Mouse (Mus musculus): ENCODE results near the gene Eaf2. TPM values are rescaled to one million over a fixed set of nuclear protein-coding genes. Genes with fewer than 3 reads are reported as not detected.

Gene Eaf2
- total and polyA plus RNA-seq, 2 experiments: 0.28 TPM

DNA sequence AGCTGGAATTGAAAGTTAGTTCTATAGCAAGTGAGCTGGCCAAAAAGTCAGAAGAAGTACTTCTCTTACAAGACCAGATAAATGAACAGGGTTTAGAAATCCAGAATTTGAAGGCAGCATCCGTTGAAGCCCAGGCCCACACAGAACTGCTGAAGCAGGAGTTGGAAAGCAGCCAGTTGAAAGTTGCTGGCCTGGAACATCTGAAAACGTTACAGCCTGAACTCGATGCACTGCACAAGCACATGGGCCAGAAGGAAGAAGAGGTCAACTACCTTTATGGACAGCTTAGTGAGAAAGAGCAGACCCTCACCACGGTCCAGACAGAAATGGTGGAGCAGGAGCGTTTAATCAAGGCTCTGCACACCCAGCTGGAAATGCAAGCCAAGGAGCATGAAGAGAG lies 39.4 kb upstream of the Eaf2 start:
- Histone ChIP-seq H3K4me1 (ENCODE audit: control insufficient read depth, insufficient read depth, low read length) (no peaks in the 10 kb centered on the region), H3K9ac (ENCODE audit: low read depth, low read length) (no peak overlapping the region), H3K27me3 (ENCODE audit: control insufficient read depth, insufficient read depth, low read length) (no peaks in the 10 kb centered on the region), H3K4me3 (ENCODE audit: insufficient read depth, low read depth, low read length) (no peak overlapping the region), H3K27ac (replicated peaks; ENCODE audit: insufficient read depth, low read depth, low read length) (no peak overlapping the region), H3K36me3 (ENCODE audit: control insufficient read depth, insufficient read depth, low read length) (peaks cover 52% of the 10 kb centered on the region), H3K79me2 (ENCODE audit: control insufficient read depth, insufficient read depth, low read length) (no peaks in the 10 kb centered on the region)
- no peak for DNase-seq (ENCODE audit: extremely low read depth, low read depth, low spot score)
- TF ChIP-seq POLR2A (IDR thresholded peaks at IDR 0.05; ENCODE audit: extremely low read depth, insufficient read depth, low read length) (no peak), CTCF (IDR thresholded peaks at IDR 0.05; ENCODE audit: low read depth, low read length) (no peak)
- 57% methylated on average over 5 of the region's 5 CpGs for WGBS

DNA sequence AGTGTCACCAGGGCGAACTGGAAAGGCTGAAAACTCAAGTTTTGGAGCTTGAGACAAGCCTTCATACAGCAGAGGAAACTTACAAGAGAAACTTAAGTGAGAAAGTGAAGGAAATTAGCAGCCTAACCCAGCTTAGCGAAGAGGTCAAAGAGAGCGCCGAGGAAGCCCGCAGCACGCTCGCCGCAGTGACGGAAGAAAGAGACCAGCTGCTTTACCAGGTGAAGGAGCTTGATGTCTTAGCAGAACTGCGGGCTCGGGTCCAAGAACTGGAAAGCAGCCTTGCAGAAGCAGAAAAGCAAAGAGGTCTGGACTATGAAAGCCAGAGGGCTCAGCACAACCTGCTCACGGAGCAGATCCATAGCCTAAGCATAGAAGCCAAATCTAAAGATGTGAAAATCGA lies 37.5 kb upstream of the Eaf2 start:
- DNase-seq (ENCODE audit: extremely low read depth, low read depth, low spot score): no peak
- no peak for TF ChIP-seq POLR2A (IDR thresholded peaks at IDR 0.05; ENCODE audit: extremely low read depth, insufficient read depth, low read length)
- no peak for TF ChIP-seq CTCF (IDR thresholded peaks at IDR 0.05; ENCODE audit: low read depth, low read length)
- H3K4me3 ChIP-seq (ENCODE audit: insufficient read depth, low read depth, low read length): no peak overlapping the region
- H3K4me1 ChIP-seq (ENCODE audit: control insufficient read depth, insufficient read depth, low read length): no peaks in the 10 kb centered on the region
- no peak overlapping the region for H3K27ac ChIP-seq (replicated peaks; ENCODE audit: insufficient read depth, low read depth, low read length)
- H3K9ac ChIP-seq (ENCODE audit: low read depth, low read length): no peak overlapping the region
- no peaks in the 10 kb centered on the region for H3K79me2 ChIP-seq (ENCODE audit: control insufficient read depth, insufficient read depth, low read length)
- WGBS: 96% methylated on average over 13 of the region's 13 CpGs
- H3K27me3 ChIP-seq (ENCODE audit: control insufficient read depth, insufficient read depth, low read length): no peaks in the 10 kb centered on the region
- H3K36me3 ChIP-seq (ENCODE audit: control insufficient read depth, insufficient read depth, low read length): peaks cover 46% of the 10 kb centered on the region

DNA sequence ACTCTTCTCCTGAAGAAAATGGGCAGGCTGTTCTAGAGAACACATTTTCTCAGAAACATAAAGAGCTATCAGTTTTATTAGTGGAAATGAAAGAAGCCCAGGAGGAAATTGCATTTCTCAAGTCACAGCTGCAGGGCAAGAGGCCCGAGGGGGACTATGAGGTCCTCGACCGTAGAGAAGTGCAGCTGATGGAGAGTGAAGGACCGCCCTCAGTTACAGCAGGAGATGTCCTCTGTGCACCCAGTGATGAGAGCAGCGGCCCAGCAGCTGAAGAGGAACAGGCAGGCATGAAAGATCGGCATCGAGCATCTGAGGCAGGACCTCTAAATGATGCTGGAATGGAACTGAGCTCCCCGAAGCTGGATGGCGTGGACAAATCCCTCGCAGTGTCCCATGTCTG lies 37.1 kb upstream of the Eaf2 start:
- TF ChIP-seq POLR2A (IDR thresholded peaks at IDR 0.05; ENCODE audit: extremely low read depth, insufficient read depth, low read length): no peak
- no peak for TF ChIP-seq CTCF (IDR thresholded peaks at IDR 0.05; ENCODE audit: low read depth, low read length)
- Histone ChIP-seq H3K4me3 (ENCODE audit: insufficient read depth, low read depth, low read length) (no peak overlapping the region), H3K36me3 (ENCODE audit: control insufficient read depth, insufficient read depth, low read length) (peaks cover 46% of the 10 kb centered on the region), H3K79me2 (ENCODE audit: control insufficient read depth, insufficient read depth, low read length) (no peaks in the 10 kb centered on the region), H3K9ac (ENCODE audit: low read depth, low read length) (no peak overlapping the region), H3K27me3 (ENCODE audit: control insufficient read depth, insufficient read depth, low read length) (no peaks in the 10 kb centered on the region), H3K27ac (replicated peaks; ENCODE audit: insufficient read depth, low read depth, low read length) (no peak overlapping the region), H3K4me1 (ENCODE audit: control insufficient read depth, insufficient read depth, low read length) (no peaks in the 10 kb centered on the region)
- DNase-seq (ENCODE audit: extremely low read depth, low read depth, low spot score): no peak
- WGBS: 90% methylated on average over 10 of the region's 10 CpGs

DNA sequence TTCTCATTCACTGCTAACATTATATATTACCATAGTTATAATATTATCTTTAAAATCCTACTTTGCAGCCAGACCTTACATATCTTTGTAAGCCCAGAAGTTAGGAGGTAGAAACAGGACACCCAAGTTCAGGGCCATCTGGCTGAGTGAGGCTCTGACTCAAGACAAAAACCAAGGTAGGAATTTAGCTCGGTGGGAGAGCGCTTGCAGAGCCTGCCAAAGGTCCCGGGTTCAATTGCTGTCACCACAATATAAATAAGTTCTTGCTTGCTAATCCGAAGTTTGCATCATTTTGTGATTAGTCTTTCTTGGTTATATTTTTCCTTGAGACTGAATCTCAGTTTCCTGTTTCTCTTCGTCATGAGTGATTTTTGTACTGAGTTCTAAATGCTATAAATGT lies 28.4 kb upstream of the Eaf2 start:
- Histone ChIP-seq H3K4me3 (ENCODE audit: insufficient read depth, low read depth, low read length) (no peak overlapping the region), H3K9ac (ENCODE audit: low read depth, low read length) (no peak overlapping the region), H3K27me3 (ENCODE audit: control insufficient read depth, insufficient read depth, low read length) (no peaks in the 10 kb centered on the region), H3K4me1 (ENCODE audit: control insufficient read depth, insufficient read depth, low read length) (no peaks in the 10 kb centered on the region), H3K36me3 (ENCODE audit: control insufficient read depth, insufficient read depth, low read length) (peaks cover 58% of the 10 kb centered on the region), H3K27ac (replicated peaks; ENCODE audit: insufficient read depth, low read depth, low read length) (no peak overlapping the region), H3K79me2 (ENCODE audit: control insufficient read depth, insufficient read depth, low read length) (no peaks in the 10 kb centered on the region)
- no peak for DNase-seq (ENCODE audit: extremely low read depth, low read depth, low spot score)
- no peak for TF ChIP-seq CTCF (IDR thresholded peaks at IDR 0.05; ENCODE audit: low read depth, low read length)
- no peak for TF ChIP-seq POLR2A (IDR thresholded peaks at IDR 0.05; ENCODE audit: extremely low read depth, insufficient read depth, low read length)
- 93% methylated on average over 5 of the region's 5 CpGs for WGBS

DNA sequence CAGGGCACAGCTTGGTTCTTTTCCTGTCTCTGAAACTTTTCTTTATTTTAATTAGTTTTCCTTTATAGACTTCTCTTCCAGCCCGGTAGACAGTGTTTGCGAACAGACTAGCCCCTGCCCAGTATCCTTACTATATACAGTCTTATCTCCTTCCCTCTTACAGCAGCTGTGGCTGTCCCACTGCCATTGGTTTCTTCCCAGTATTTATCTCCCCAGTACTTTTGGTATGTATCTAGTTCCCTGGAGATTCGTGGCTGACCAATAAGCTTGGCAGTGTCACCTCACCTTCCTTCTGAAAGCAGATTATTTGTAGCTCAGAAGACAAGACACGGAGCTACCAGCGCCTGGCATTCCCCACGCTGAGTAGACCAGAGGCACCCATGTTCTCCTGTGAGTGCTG lies 21.9 kb upstream of the Eaf2 start:
- Histone ChIP-seq H3K4me1 (ENCODE audit: control insufficient read depth, insufficient read depth, low read length) (no peaks in the 10 kb centered on the region), H3K27me3 (ENCODE audit: control insufficient read depth, insufficient read depth, low read length) (no peaks in the 10 kb centered on the region), H3K36me3 (ENCODE audit: control insufficient read depth, insufficient read depth, low read length) (peaks cover 63% of the 10 kb centered on the region), H3K79me2 (ENCODE audit: control insufficient read depth, insufficient read depth, low read length) (no peaks in the 10 kb centered on the region), H3K9ac (ENCODE audit: low read depth, low read length) (no peak overlapping the region), H3K4me3 (ENCODE audit: insufficient read depth, low read depth, low read length) (no peak overlapping the region), H3K27ac (replicated peaks; ENCODE audit: insufficient read depth, low read depth, low read length) (no peak overlapping the region)
- DNase-seq (ENCODE audit: extremely low read depth, low read depth, low spot score): no peak
- WGBS: 89% methylated on average over 6 of the region's 6 CpGs
- TF ChIP-seq CTCF (IDR thresholded peaks at IDR 0.05; ENCODE audit: low read depth, low read length): no peak
- TF ChIP-seq POLR2A (IDR thresholded peaks at IDR 0.05; ENCODE audit: extremely low read depth, insufficient read depth, low read length): no peak

DNA sequence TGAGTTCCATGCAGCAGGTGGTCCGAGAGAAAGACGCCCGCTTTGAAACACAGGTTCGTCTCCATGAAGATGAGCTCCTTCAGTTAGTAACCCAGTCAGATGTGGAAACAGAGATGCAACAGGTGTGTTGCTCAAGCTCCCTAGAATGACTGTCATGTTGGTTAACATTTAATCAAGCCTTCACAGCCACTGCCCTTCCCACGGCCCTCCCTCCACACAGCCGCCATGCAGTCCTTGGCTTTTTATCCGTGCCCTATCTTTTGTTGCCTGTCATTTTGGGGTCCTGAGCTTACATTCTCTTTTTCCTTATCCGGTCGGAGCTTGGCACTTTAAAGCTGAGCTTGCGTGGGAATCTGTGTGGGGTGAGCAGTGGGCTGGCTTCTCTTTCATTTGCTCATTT lies 18.5 kb upstream of the Eaf2 start:
- H3K9ac ChIP-seq (ENCODE audit: low read depth, low read length): no peak overlapping the region
- no peaks in the 10 kb centered on the region for H3K4me1 ChIP-seq (ENCODE audit: control insufficient read depth, insufficient read depth, low read length)
- H3K79me2 ChIP-seq (ENCODE audit: control insufficient read depth, insufficient read depth, low read length): no peaks in the 10 kb centered on the region
- WGBS: 78% methylated on average over 10 of the region's 10 CpGs
- H3K27ac ChIP-seq (replicated peaks; ENCODE audit: insufficient read depth, low read depth, low read length): no peak overlapping the region
- peaks cover 65% of the 10 kb centered on the region for H3K36me3 ChIP-seq (ENCODE audit: control insufficient read depth, insufficient read depth, low read length)
- H3K4me3 ChIP-seq (ENCODE audit: insufficient read depth, low read depth, low read length): no peak overlapping the region
- no peaks in the 10 kb centered on the region for H3K27me3 ChIP-seq (ENCODE audit: control insufficient read depth, insufficient read depth, low read length)
- TF ChIP-seq POLR2A (IDR thresholded peaks at IDR 0.05; ENCODE audit: extremely low read depth, insufficient read depth, low read length) (no peak), CTCF (IDR thresholded peaks at IDR 0.05; ENCODE audit: low read depth, low read length) (no peak)
- peak; percentile 22 for DNase-seq (ENCODE audit: extremely low read depth, low read depth, low spot score)
